Mouse (Mus musculus) liver, postnatal 0 days (tissue): ENCODE data around the gene Olfr1389. TPM values are rescaled to one million over a fixed set of nuclear protein-coding genes. Genes with fewer than 3 reads are reported as not detected.
"Not testable (repeated sequence)": the region's sequence is repeated elsewhere in the genome, so short reads cannot be mapped to it uniquely, and the experiment has no call there.

ENCODE experiments used
- ATAC-seq: fragments of 200-750 bp; cut with Nextera tagmentation; 2 replicates; pipeline ENCODE4 v1.8.0; 2017; ENCODE audit warnings: mild to moderate bottlenecking, moderate library complexity
- DNase-seq: peaks from one replicate; pipeline ENCODE4 v3.0.0-alpha.2; 2016
- H3K27ac ChIP-seq: fragments of 300-500 bp; sonication (generic); 2 replicates; pipeline ENCODE4 v1.5.1; 2014; ENCODE audit warnings: antibody characterized with exemption, moderate library complexity, mild to moderate bottlenecking, low read depth
- H3K27me3 ChIP-seq: fragments of 300-500 bp; sonication (generic); 2 replicates; pipeline ENCODE4 v1.6.1; 2014; ENCODE audit warnings: low read length, control low read depth, mixed read lengths; ENCODE audit not compliant: insufficient read depth
- H3K36me3 ChIP-seq: fragments of 300-500 bp; sonication (generic); replicated peaks from 2 replicates; pipeline ENCODE4 v1.6.1; 2014; ENCODE audit warnings: mild to moderate bottlenecking, control low read depth, low read length, moderate library complexity, mixed read lengths; ENCODE audit not compliant: insufficient read depth
- H3K4me1 ChIP-seq: fragments of 300-500 bp; sonication (generic); 2 replicates; pipeline ENCODE4 v1.6.1; 2014; ENCODE audit warnings: antibody characterized with exemption, mild to moderate bottlenecking, control low read depth; ENCODE audit not compliant: insufficient read depth
- H3K4me2 ChIP-seq: fragments of 300-500 bp; sonication (generic); 2 replicates; pipeline ENCODE4 v1.6.1; 2014; ENCODE audit warnings: low read depth, mild to moderate bottlenecking, low read length, moderate library complexity, mixed read lengths
- H3K4me3 ChIP-seq: fragments of 300-500 bp; sonication (generic); 2 replicates; pipeline ENCODE4 v1.5.1; 2014; ENCODE audit warnings: low read depth, low read length
- H3K9ac ChIP-seq: fragments of 300-500 bp; sonication (generic); replicated peaks from 2 replicates; pipeline ENCODE4 v1.6.1; 2014; ENCODE audit warnings: mild to moderate bottlenecking, moderate library complexity
- H3K9me3 ChIP-seq: fragments of 300-500 bp; sonication (generic); 2 replicates; pipeline ENCODE4 v1.6.1; 2016; ENCODE audit warnings: mild to moderate bottlenecking, control low read depth, low read length, mixed read lengths
- CTCF ChIP-seq: sonication (generic); IDR thresholded peaks from 2 replicates; pipeline ENCODE4 v1.5.1; 2016; ENCODE audit warnings: antibody characterized with exemption, low read depth
- EP300 ChIP-seq: IDR thresholded peaks from 2 replicates; pipeline ENCODE4 v1.6.1; 2016; ENCODE audit warnings: antibody characterized with exemption, low read depth, mild to moderate bottlenecking
- WGBS: fragments of 180-500 bp; shearing (Covaris S2); extraction: QIAGEN DNeasy Blood & Tissue Kit; methylation state at CpG from one replicate; pipeline ENCODE4 v1.1.7; 2014; ENCODE audit not compliant: insufficient replicate concordance; 5-methylcytosine and 5-hydroxymethylcytosine counted together
- polyA plus RNA-seq: library from polyadenylated mRNA; unstranded; fragments of >200 nt; fragmentation: Nextera tagmentation; extraction: Ambion mirVana; gene quantifications from 2 replicates; pipeline ENCODE4 v1.2.1, GENCODE M21; 2015

Gene Olfr1389
- polyA plus RNA-seq, 1 experiment from 2014 or later, result not detected

GRCm38 (mm10) chr11:49429641-49430040, 6.8 kb downstream of the Olfr1389 start:
- 68% methylated on average over 2 of the region's 2 CpGs for WGBS

DNA sequence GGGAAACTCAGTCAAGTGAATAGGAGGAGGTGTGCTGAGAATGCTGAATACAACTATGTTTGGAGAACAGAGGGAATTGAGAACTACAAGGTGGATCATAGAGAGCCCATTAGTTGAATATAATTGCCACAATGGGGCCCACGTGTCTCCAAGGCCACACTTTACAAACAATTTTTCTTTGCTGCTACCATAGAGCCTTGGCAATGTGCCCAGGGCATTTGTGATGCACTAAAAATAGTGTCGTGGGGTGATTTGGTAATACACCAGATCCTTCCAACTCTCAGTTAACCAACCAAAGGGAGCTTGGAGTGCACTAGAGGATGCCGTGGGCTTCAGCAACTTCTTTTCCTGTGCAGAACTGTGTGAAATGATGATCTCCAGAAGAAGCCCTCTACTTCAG, 13.5 kb downstream of the Olfr1389 start, which contains the start of gene Olfr1388:
Olfr1388 (plus strand) TSS at position 214 of the 400 bp plus-strand sequence.
- Histone ChIP-seq H3K27ac (no peak within 1 kb of the TSS), H3K4me3 (no peak within 1 kb of the TSS), H3K9ac (no peak within 1 kb of the TSS), H3K4me1 (no peaks in the 10 kb centered on the region), H3K4me2 (no peak within 1 kb of the TSS), H3K36me3 (no peaks in the 10 kb centered on the region), H3K27me3 (no peaks in the 10 kb centered on the region), H3K9me3 (no peaks in the 10 kb centered on the region)
- WGBS, result 54% methylated on average over 3 of the region's 3 CpGs
- TF ChIP-seq EP300, result no peak
- TF ChIP-seq CTCF, result no peak
- DNase-seq (no peak), ATAC-seq (no peak)

More at GRCm38 (mm10) chr11:49429641-49430040, 6.8 kb downstream of the Olfr1389 start:
- H3K9ac ChIP-seq, result no peak overlapping the region
- H3K27ac ChIP-seq, result no peak overlapping the region
- DNase-seq (no peak), ATAC-seq (no peak)
- H3K4me1 ChIP-seq, result no peaks in the 10 kb centered on the region
- H3K9me3 ChIP-seq, result no peaks in the 10 kb centered on the region
- TF ChIP-seq EP300, result no peak
- TF ChIP-seq CTCF, result no peak
- no peak overlapping the region for H3K4me2 ChIP-seq
- H3K4me3 ChIP-seq, result no peak overlapping the region
- H3K36me3 ChIP-seq, result no peaks in the 10 kb centered on the region
- no peaks in the 10 kb centered on the region for H3K27me3 ChIP-seq

GRCm38 (mm10) chr11:49455043-49455442, 32.2 kb downstream of the Olfr1389 start, which contains the start of gene Olfr1387:
TSS of gene Olfr1387 (plus strand) at chr11:49455343.
- Histone ChIP-seq H3K36me3 (no peaks in the 10 kb centered on the region), H3K9me3 (no peaks in the 10 kb centered on the region), H3K9ac (no peak within 1 kb of the TSS), H3K4me1 (no peaks in the 10 kb centered on the region), H3K4me2 (no peak within 1 kb of the TSS), H3K27me3 (no peaks in the 10 kb centered on the region), H3K4me3 (no peak within 1 kb of the TSS), H3K27ac (no peak within 1 kb of the TSS)
- no peak for TF ChIP-seq CTCF
- WGBS, result 68% methylated on average over 1 of the region's 1 CpGs
- DNase-seq, result no peak
- ATAC-seq, result no peak

GRCm38 (mm10) chr11:49464746-49465145, 41.9 kb downstream of the Olfr1389 start, which contains the start of gene Olfr1386:
TSS of gene Olfr1386 (plus strand) at chr11:49465046.
- not testable (repeated sequence) for H3K4me3 ChIP-seq, H3K4me1 ChIP-seq, H3K4me2 ChIP-seq, H3K36me3 ChIP-seq, H3K9me3 ChIP-seq, H3K27ac ChIP-seq, H3K9ac ChIP-seq, H3K27me3 ChIP-seq, DNase-seq, ATAC-seq
- WGBS, result 48% methylated on average over 3 of the region's 3 CpGs

Other genes starting within 250 kb of the Olfr1389 start
- 1.6 and 1.9 TPM in 2 replicates for gene Btnl9, start 235.9 kb upstream of the Olfr1389 start, polyA plus RNA-seq
- gene Zfp62, start 219.8 kb upstream of the Olfr1389 start, polyA plus RNA-seq, result 8.6 and 8.8 TPM in 2 replicates
- 56.3 and 58.2 TPM in 2 replicates for gene Mgat1, start 178.9 kb upstream of the Olfr1389 start, polyA plus RNA-seq
- 0.05 and 0.07 TPM in 2 replicates for gene Olfr1393, start 144.8 kb upstream of the Olfr1389 start, polyA plus RNA-seq
- gene Olfr1392, start 137.8 kb upstream of the Olfr1389 start, polyA plus RNA-seq, result not detected in 2 replicates
- gene Olfr10, start 118.3 kb upstream of the Olfr1389 start, polyA plus RNA-seq, result not detected in 2 replicates
- gene Olfr1391, start 100.3 kb upstream of the Olfr1389 start, polyA plus RNA-seq, result not detected in 2 replicates
- not detected in 2 replicates for gene Olfr1390, start 87.9 kb upstream of the Olfr1389 start, polyA plus RNA-seq
- gene Olfr1388, start 13.6 kb downstream of the Olfr1389 start, polyA plus RNA-seq, result not detected in 2 replicates
- gene Olfr1387, start 32.3 kb downstream of the Olfr1389 start, polyA plus RNA-seq, result not detected in 2 replicates
- not detected in 2 replicates for gene Olfr1386, start 42.0 kb downstream of the Olfr1389 start, polyA plus RNA-seq
- not detected in 2 replicates for gene Olfr1385, start 66.0 kb downstream of the Olfr1389 start, polyA plus RNA-seq
- not detected in 2 replicates for gene Olfr1384, start 83.7 kb downstream of the Olfr1389 start, polyA plus RNA-seq
- gene Olfr1383, start 96.6 kb downstream of the Olfr1389 start, polyA plus RNA-seq, result not detected in 2 replicates
- gene Olfr1382, start 105.2 kb downstream of the Olfr1389 start, polyA plus RNA-seq, result not detected in 2 replicates
- gene Olfr1381, start 120.4 kb downstream of the Olfr1389 start, polyA plus RNA-seq, result not detected in 2 replicates
- not detected in 2 replicates for gene Olfr1380, start 133.8 kb downstream of the Olfr1389 start, polyA plus RNA-seq
- gene Flt4, start 186.2 kb downstream of the Olfr1389 start, polyA plus RNA-seq, result 4.3 and 4.9 TPM in 2 replicates
- 0.25 and 0.33 TPM in 2 replicates for gene Scgb3a1, start 240.5 kb downstream of the Olfr1389 start, polyA plus RNA-seq